Mouse (Mus musculus) midbrain, embryonic 12.5 days (tissue): ENCODE measurements at regions not wholly inside any gene's neighbourhood (a gene's known extent, or its start where the extent isn't known, plus 50 kb on each side); places are given as distances from the start of the nearest gene placed in this dataset.

Experiments used
- ATAC-seq: fragments of 200-750 bp; cut with Nextera tagmentation; 2 replicates; pipeline ENCODE4 v1.8.0; 2017; ENCODE audit warnings: low read depth, moderate TSS enrichment, moderate library complexity; ENCODE audit not compliant: low FRiP score
- H3K27ac ChIP-seq: fragments of 300-500 bp; sonication (generic); replicated peaks from 2 replicates; pipeline ENCODE4 v1.5.1; 2016; ENCODE audit warnings: mild to moderate bottlenecking
- H3K27me3 ChIP-seq: fragments of 300-500 bp; sonication (generic); 2 replicates; pipeline ENCODE4 v1.6.1; 2016; ENCODE audit warnings: mild to moderate bottlenecking
- H3K36me3 ChIP-seq: fragments of 300-500 bp; sonication (generic); 2 replicates; pipeline ENCODE4 v1.6.1; 2016
- H3K4me1 ChIP-seq: fragments of 300-500 bp; sonication (generic); 2 replicates; pipeline ENCODE4 v1.6.1; 2016
- H3K4me2 ChIP-seq: fragments of 300-500 bp; sonication (generic); replicated peaks from 2 replicates; pipeline ENCODE4 v1.6.1; 2016; ENCODE audit warnings: mild to moderate bottlenecking, moderate library complexity
- H3K4me3 ChIP-seq: fragments of 300-500 bp; sonication (generic); 2 replicates; pipeline ENCODE4 v1.5.1; 2016; ENCODE audit warnings: mild to moderate bottlenecking
- H3K9ac ChIP-seq: fragments of 300-500 bp; sonication (generic); replicated peaks from 2 replicates; pipeline ENCODE4 v1.6.1; 2016; ENCODE audit warnings: mild to moderate bottlenecking, moderate library complexity
- H3K9me3 ChIP-seq: fragments of 300-500 bp; sonication (generic); 2 replicates; pipeline ENCODE4 v1.6.1; 2016; ENCODE audit warnings: mild to moderate bottlenecking
- WGBS: fragments of 180-500 bp; shearing (Covaris S2); methylation state at CpG from one replicate; pipeline ENCODE4 v1.1.7; 2016; 5-methylcytosine and 5-hydroxymethylcytosine counted together

GRCm38 (mm10) chr2:63473699-63474098, 289.6 kb upstream of the Kcnh7 start:
- H3K9ac ChIP-seq = no peak overlapping the region
- H3K9me3 ChIP-seq = no peaks in the 10 kb centered on the region
- no peak overlapping the region for H3K4me2 ChIP-seq
- no peaks in the 10 kb centered on the region for H3K36me3 ChIP-seq
- H3K4me3 ChIP-seq = no peak overlapping the region
- H3K4me1 ChIP-seq = no peaks in the 10 kb centered on the region
- 20% methylated on average over 2 of the region's 2 CpGs for WGBS
- no peaks in the 10 kb centered on the region for H3K27me3 ChIP-seq
- H3K27ac ChIP-seq = no peak overlapping the region
- ATAC-seq = peak; percentile 78

DNA sequence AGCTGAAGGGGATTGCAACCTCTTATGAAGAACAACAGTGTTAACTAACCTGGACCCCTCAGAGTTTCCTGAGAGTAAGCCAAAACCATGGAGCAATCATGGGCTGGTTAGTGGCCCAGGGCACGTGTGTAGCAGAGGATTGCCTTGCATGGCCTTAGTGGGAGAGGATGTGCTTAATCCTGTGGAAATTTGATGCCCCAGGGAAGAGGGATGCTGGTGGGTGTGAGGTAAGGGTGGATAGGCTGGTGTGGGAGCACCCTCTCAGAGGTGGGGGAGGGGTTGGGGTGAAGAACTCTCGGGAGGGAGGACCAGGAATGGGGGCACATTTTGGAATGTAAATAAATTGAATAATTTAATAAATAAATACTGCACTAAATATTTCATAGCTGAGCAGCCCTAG, 288.2 kb upstream of the Kcnh7 start:
- Histone ChIP-seq H3K27me3 (no peaks in the 10 kb centered on the region), H3K9me3 (no peaks in the 10 kb centered on the region), H3K4me3 (no peak overlapping the region), H3K4me2 (no peak overlapping the region), H3K27ac (no peak overlapping the region), H3K36me3 (no peaks in the 10 kb centered on the region), H3K9ac (no peak overlapping the region), H3K4me1 (no peaks in the 10 kb centered on the region)
- no peak for ATAC-seq
- WGBS = 63% methylated on average over 2 of the region's 2 CpGs

GRCm38 (mm10) chr2:63459112-63459511, 275.0 kb upstream of the Kcnh7 start:
- no peak overlapping the region for H3K27ac ChIP-seq
- H3K4me2 ChIP-seq = no peak overlapping the region
- H3K4me3 ChIP-seq = no peak overlapping the region
- H3K36me3 ChIP-seq = no peaks in the 10 kb centered on the region
- no peak overlapping the region for H3K9ac ChIP-seq
- no peaks in the 10 kb centered on the region for H3K4me1 ChIP-seq
- no peaks in the 10 kb centered on the region for H3K27me3 ChIP-seq
- WGBS = 88% methylated on average over 2 of the region's 2 CpGs
- no peaks in the 10 kb centered on the region for H3K9me3 ChIP-seq
- no peak for ATAC-seq

- Histone ChIP-seq H3K36me3 (no peaks in the 10 kb centered on the region), H3K4me1 (no peaks in the 10 kb centered on the region), H3K9me3 (no peaks in the 10 kb centered on the region), H3K9ac (no peak overlapping the region), H3K27me3 (no peaks in the 10 kb centered on the region), H3K4me2 (no peak overlapping the region), H3K4me3 (no peak overlapping the region), H3K27ac (no peak overlapping the region)
- 75% methylated on average over 10 of the region's 10 CpGs for WGBS
- ATAC-seq = no peak
These were observed 270.4 kb upstream of the Kcnh7 start for GRCm38 (mm10) chr2:63454263-63455011.

GRCm38 (mm10) chr2:63452891-63453290, 268.8 kb upstream of the Kcnh7 start:
- no peaks in the 10 kb centered on the region for H3K27me3 ChIP-seq
- no peaks in the 10 kb centered on the region for H3K9me3 ChIP-seq
- H3K4me3 ChIP-seq = no peak overlapping the region
- WGBS = 88% methylated on average over 1 of the region's 1 CpGs
- H3K36me3 ChIP-seq = no peaks in the 10 kb centered on the region
- no peak overlapping the region for H3K9ac ChIP-seq
- H3K4me1 ChIP-seq = no peaks in the 10 kb centered on the region
- H3K4me2 ChIP-seq = no peak overlapping the region
- no peak for ATAC-seq
- no peak overlapping the region for H3K27ac ChIP-seq

GRCm38 (mm10) chr2:63452164-63452563, 268.1 kb upstream of the Kcnh7 start:
- 87% methylated on average over 1 of the region's 1 CpGs for WGBS
- H3K4me3 ChIP-seq = no peak overlapping the region
- H3K27ac ChIP-seq = no peak overlapping the region
- no peaks in the 10 kb centered on the region for H3K27me3 ChIP-seq
- ATAC-seq = no peak
- no peaks in the 10 kb centered on the region for H3K36me3 ChIP-seq
- H3K4me1 ChIP-seq = no peaks in the 10 kb centered on the region
- no peak overlapping the region for H3K9ac ChIP-seq
- no peaks in the 10 kb centered on the region for H3K9me3 ChIP-seq
- no peak overlapping the region for H3K4me2 ChIP-seq

DNA sequence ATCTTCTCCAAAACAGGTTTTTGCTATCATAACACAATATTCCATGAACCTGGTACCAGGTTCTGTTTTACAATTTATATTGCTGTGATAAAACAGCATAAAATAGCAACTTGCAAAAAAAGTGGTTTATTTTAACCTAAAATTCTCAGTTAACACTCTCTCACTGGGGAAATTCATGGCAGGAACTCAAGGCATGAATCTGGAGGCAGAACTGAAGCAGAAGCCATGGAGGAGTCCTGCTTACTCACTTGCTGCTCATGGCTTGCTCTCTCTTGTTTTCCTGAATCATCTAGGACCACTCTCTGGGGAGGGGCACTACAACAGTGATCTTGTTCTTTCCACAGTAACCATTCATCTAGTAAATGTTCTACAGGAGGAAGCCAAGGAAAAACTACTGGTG, 250.2 kb upstream of the Kcnh7 start:
- H3K36me3 ChIP-seq = no peaks in the 10 kb centered on the region
- no peak overlapping the region for H3K4me3 ChIP-seq
- H3K27me3 ChIP-seq = no peaks in the 10 kb centered on the region
- no peak overlapping the region for H3K27ac ChIP-seq
- H3K9ac ChIP-seq = no peak overlapping the region
- no peak overlapping the region for H3K4me2 ChIP-seq
- no peaks in the 10 kb centered on the region for H3K4me1 ChIP-seq
- ATAC-seq = no peak
- H3K9me3 ChIP-seq = no peaks in the 10 kb centered on the region

DNA sequence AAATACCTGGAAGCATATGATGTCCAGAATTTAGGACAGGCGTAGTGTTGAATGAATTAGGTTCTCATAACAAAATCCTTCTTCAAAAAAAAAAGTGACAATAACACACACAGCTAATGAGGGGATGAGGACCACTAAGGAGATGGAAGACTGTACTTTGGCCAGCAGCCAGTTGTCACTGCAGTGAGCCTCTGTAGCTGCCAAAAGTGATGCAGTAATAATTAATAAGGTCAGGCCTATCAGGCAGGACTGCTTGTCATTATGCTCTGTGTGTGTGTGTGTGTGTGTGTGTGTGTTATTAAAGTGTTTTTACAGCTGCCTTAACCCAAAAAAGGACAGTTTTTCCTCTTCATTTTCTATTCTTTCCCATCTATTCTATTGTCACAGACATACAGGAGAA, 221.3 kb upstream of the Kcnh7 start:
- no peak overlapping the region for H3K4me2 ChIP-seq
- no peak for ATAC-seq
- H3K9me3 ChIP-seq = no peaks in the 10 kb centered on the region
- H3K36me3 ChIP-seq = no peaks in the 10 kb centered on the region
- no peaks in the 10 kb centered on the region for H3K27me3 ChIP-seq
- 86% methylated on average over 1 of the region's 1 CpGs for WGBS
- no peak overlapping the region for H3K9ac ChIP-seq
- H3K4me1 ChIP-seq = no peaks in the 10 kb centered on the region
- no peak overlapping the region for H3K27ac ChIP-seq
- H3K4me3 ChIP-seq = no peak overlapping the region
